Mouse (Mus musculus): ENCODE measurements around the gene Map4k3. TPM values are rescaled to one million over a fixed set of nuclear protein-coding genes. Genes with fewer than 3 reads are reported as not detected.
"Not testable (repeated sequence)": the region's sequence is repeated elsewhere in the genome, so short reads cannot be mapped to it uniquely, and the experiment has no call there.

Map4k3 gene
- total RNA-seq, 2 experiments from 2014 or later: 32.7 to 38.2 TPM

DNA sequence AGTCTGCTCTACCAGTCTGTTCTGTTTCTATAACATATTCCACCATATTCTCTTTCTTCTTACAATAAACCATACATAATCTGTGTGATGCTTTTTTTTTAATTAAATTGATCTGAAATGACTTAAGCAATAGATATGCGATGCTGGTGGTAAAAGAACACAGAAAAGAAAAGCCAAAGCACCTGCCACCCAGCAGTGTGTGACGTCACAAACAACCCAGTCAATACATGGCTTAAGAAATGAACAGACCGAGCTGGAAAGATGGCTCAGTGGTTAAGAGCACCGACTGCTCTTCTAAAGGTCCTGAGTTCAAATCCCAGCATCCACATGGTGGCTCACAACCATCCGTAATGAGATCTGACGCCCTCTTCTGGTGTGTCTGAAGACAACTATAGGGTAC lies 2.0 kb upstream of the Map4k3 start:
- DNase-seq (ENCODE audit: low spot score in 2 of 2): not testable (repeated sequence)

GRCm38 (mm10) chr17:80729825-80730224 lies 1.5 kb upstream of the Map4k3 start:
- no peak for DNase-seq (ENCODE audit: low spot score in 2 of 2)

DNA sequence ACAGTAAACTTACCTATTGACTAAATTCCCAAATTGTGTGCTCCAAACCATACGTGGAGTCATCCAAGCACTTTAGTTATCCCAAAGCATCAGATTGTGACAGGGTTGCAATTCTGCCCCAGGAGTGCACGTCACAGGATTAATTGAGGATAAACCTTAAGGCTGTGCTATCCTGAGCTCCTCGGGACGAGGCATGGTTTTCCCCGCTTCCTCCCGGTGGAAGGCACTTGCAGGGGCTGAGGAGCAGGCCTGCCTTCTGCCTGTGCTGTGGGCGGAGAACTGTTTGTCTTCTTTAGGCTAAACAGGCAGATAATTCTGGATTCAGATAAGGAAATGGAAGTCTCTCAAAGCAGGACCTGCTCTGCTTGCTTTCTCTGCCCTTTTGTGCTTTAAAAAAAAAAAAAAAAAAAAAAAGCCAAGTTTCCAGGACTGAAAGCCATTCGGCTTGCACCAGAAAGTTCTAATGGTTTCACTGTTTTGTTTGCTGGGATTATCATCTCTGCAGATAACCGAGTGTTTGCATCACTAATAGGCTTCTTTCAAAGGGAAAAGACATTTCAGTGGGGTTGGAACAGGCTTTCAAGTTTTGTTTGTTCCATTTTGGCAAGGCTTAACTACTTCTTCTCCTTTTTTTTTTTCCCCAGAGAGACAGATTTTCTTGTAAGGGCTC lies 930 bp upstream of the Map4k3 start:
- DNase-seq (ENCODE audit: low spot score in 2 of 2): no peak

DNA sequence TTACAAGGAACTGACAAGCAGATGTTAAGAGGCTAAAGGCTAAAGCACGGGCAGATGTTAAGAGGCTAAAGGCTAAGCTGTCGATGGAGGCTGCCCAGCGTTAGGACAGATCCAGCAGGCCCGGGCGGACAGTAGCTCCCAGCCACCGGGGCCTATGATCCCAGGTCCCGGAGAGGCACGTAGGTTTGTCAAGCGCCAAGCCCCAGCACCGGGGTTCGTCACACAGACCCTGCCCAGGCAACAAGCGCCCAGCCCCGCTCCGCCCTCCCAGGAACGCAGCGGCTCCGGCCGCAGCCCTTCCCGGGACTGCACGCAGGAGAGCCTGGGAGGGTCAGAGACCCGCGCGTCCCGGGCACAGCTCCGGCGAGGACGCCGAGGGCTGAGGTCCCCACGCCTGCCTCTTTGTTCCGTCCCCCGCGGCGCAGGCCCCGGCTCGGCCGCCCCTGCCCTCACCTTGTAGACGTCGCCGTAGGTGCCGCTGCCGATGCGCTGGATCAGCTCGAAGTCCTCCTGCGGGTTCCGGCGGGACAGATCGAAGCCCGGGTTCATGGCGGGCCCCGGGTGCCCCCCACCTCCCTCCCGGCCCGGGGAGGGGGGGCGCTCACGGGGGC lies 839 bp downstream of the Map4k3 start:
- DNase-seq (ENCODE audit: low spot score in 2 of 2): peak; percentile 46 to 63

DNA sequence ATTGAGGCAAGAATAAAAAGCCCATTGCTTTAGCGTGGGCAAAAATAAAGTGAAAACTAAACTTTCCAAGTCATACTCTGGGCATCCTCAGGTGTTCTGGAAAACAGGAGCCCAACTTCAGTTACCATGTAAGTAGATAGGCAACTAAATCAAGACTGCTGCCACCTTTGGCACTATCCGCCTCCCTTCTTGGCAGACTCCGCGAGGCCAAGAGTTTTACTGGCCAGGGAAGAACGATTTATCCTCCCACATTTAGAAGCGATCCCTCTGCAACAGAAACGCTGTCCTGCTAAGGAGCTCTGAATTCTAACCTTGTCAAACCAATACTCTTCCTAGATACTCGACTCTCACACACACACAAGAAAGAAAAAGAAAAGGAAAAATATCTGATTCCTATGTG lies 1.5 kb downstream of the Map4k3 start:
- peak in 1 of 2 experiments; percentile 34 for DNase-seq (ENCODE audit: low spot score in 2 of 2)

DNA sequence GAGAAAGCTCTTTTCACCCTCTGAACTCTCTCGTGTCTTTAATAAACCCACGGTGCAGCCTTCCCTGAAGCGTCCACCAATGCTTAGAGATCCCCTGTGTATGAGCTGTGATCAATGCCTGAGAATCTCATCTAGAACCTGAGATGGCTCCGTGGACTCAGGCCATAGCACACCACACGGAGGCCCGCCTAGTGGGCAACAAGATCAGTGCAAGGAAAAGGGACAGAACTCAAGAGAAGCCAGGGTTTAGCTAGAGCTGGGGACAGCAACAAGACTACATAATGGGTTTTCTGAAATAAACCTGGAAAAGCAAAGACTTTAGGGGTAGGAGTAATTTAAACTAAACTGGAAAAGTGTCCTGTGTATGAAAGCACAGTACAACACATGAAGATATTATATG lies 5.2 kb downstream of the Map4k3 start:
- no peak for DNase-seq (ENCODE audit: low spot score in 2 of 2)

- no peak for DNase-seq (ENCODE audit: low spot score in 2 of 2)
Measured at GRCm38 (mm10) chr17:80721670-80722069, 6.6 kb downstream of the Map4k3 start.

GRCm38 (mm10) chr17:80719309-80719708 lies 9.0 kb downstream of the Map4k3 start:
- DNase-seq (ENCODE audit: low spot score in 2 of 2): no peak

GRCm38 (mm10) chr17:80718243-80718642 lies 10.0 kb downstream of the Map4k3 start:
- no peak for DNase-seq (ENCODE audit: low spot score in 2 of 2)

DNA sequence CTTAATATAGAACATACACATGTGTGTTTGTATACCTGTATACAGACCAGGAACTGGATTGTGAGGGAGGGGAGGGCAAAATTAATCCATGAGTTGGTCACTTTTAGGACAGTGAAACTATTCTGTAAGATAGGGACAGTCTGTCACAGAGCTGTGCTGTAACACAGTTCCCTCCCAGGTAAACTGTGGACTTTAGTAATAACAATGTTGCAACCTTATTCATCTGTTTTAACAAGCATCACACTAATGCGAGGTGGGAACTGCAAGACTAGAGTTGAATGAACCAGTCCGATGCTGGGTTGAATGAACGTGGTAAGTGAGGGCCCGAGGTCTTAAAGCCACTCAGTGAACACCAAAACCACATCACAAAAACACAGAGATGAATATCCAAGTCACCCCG lies 14.7 kb downstream of the Map4k3 start:
- no peak for DNase-seq (ENCODE audit: low spot score in 2 of 2)

DNA sequence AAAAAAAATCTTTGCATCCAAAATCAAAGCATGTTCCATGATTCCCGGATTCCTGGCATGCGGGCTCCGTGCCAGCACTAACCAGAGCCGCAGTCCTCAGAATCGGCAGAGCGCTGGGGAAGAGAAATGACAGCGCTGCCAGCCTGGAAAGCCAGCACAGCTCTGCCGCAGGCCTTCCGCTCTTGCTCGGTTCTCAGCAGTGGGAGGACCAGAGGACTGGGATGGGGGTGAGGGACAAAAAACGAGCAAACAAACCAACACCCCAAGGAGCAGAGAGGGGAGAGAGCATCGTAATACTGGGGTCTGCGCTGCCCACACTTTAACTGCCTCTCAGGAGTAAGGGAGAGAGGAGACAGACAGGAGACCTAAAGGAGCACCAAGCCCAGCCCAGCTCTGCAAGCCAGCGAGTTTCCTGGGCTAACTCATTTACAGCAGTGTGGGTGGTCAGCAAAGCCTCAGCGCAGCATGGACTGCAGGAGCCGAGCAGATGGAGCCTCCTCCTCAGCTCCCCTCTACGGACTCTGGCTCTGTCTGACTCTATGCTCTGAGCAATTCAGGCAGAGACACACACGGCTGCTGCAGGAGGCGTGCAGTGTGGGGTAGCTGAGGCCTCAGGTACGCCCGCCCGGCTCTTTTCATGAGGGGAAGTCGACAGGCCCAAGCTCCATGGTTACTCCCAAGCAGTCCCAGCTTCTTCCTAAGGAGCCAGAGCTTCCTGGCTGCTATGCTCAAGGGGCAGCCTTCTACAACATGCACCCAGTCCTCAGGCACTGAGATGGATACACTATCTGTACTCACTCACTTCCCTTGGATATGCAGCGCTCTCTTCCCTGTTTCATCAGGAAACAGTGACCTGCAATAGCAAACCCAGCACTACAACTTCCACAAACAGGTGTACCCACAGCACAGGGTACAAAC lies 18.1 kb downstream of the Map4k3 start:
- peak in 1 of 2 experiments; percentile 45 for DNase-seq (ENCODE audit: low spot score in 2 of 2)

DNA sequence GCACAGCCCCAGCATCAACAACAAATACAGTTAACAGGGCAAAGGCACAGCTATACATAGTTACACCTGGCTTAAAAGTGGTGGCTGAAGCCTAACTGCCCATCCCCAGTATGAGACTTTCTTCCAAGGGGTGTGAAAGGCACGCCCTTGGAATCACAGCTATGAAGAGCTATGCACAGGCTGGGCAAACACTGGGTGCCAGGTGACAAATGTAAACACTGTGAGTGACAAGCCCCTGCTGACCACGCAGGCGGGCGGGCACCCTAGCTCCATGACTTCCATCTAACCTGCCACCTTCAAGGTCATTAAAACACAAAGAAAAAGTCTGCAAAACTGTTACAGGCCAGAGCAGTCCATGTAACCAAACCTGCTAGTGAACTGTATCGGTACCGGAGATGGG lies 19.5 kb downstream of the Map4k3 start:
- DNase-seq (ENCODE audit: low spot score in 2 of 2): no peak

- no peak for DNase-seq (ENCODE audit: low spot score in 2 of 2)
Measured at GRCm38 (mm10) chr17:80707176-80707575, 21.1 kb downstream of the Map4k3 start.

- DNase-seq (ENCODE audit: low spot score in 2 of 2): no peak
Measured at GRCm38 (mm10) chr17:80706608-80707007, 21.7 kb downstream of the Map4k3 start.

DNA sequence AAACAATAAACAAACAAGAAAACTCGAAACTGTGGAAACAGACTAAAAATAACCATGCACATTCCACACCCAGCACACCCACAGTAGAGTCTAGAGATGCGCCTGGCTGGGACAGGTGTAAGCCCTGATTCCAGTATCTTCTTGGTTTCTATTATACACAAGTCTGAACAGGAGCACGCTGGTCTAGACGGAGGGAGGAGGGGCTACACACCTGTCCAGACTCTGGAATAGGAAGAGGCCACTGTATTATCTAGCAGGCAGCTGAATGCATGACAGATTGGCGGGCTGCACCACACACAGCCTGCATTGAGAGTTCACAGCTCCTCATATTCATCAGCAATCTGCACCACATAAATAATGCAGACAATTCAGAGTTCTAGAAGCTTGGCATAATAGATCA lies 26.6 kb downstream of the Map4k3 start:
- no peak for DNase-seq (ENCODE audit: low spot score in 2 of 2)

- DNase-seq (ENCODE audit: low spot score in 2 of 2): no peak
Measured at GRCm38 (mm10) chr17:80698930-80699329, 29.4 kb downstream of the Map4k3 start.

GRCm38 (mm10) chr17:80698191-80698901 lies 29.9 kb downstream of the Map4k3 start:
- DNase-seq (ENCODE audit: low spot score in 2 of 2): no peak

DNA sequence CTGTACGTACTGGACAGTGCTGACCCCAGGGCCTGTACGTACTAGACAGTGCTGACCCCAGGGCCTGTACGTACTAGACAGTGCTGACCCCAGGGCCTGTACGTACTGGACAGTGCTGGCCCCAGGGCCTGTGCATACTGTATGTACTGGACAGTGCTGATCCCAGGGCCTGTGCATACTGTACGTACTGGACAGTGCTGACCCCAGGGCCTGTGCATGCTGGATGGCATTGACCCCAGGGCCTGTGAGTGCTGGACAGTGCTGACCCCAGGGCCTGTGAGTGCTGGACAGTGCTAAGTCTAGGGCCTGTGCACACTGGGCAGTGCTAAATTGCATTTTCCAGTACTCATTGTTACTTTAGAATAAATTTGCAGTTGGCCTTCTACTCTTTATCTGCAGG lies 31.3 kb downstream of the Map4k3 start:
- DNase-seq (ENCODE audit: low spot score in 2 of 2): no peak

DNA sequence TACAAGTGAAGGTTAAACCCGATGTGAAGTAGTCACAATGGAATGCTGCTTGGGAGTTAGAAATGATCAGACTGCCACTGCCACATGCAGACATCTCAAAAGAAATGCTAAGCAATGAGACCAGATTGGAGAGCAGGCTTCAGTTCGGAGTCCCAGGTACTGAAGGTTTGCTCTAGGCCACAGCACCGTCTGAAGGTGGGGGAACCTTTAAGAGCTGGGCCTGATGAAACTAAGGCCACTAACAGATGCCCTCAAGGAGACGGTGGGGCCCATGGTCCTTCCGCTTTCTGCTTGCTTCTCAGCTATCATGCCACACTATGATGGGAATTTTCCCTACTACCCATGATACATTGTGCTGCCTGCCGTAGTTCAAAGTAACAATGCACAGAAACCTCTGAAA lies 32.1 kb downstream of the Map4k3 start:
- DNase-seq (ENCODE audit: low spot score in 2 of 2): no peak

GRCm38 (mm10) chr17:80693707-80694106 lies 34.6 kb downstream of the Map4k3 start:
- DNase-seq (ENCODE audit: low spot score in 2 of 2): no peak

DNA sequence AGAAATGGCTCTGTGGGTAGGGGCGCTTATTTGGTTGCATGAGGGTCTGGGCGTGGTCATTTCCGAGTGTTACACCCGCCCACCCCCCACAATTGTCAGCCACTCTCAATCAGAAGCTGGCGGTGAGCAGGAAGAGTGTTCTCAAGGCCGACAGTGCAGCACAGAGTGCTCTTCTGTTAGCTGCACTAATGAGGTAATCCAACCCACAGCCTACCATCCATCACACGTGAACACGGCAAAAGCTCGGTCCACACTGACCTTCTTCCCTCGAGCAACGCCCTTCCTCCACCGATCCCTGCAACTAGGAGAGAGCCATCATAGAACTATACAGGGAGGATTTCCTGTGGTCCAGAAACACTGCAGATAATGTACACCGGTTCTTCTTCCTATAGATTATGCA lies 36.1 kb downstream of the Map4k3 start:
- DNase-seq (ENCODE audit: low spot score in 2 of 2): no peak

Data from gastrocnemius, postnatal 4 days (tissue).